Mouse (Mus musculus): ENCODE results near the gene Pdia5.

GRCm38 (mm10) chr16:35380048-35380447 lies 110.6 kb downstream of the Pdia5 start:
- TF ChIP-seq EP300 (optimal IDR thresholded peaks at IDR 0.05) (no peak), CTCF (IDR thresholded peaks at IDR 0.05; ENCODE audit: low read depth) (no peak)
